Mouse (Mus musculus) frontal cortex, adult 2 months (tissue): Measurements from ENCODE around the gene Panx3. TPM values are rescaled to one million over a fixed set of nuclear protein-coding genes. Genes with fewer than 3 reads are reported as not detected.

ENCODE experiments used
- DNase-seq, 2 experiments: peaks; one replicate each; pipeline ENCODE4 v3.0.0; 2022; ENCODE audit warnings: low spot score in 1 of 2; ENCODE audit errors: extremely low spot score in 1 of 2
- polyA plus RNA-seq: library from polyadenylated mRNA; depleted of rRNA; stranded (reverse); fragments of >200 nt; gene quantifications from 2 replicates; pipeline ENCODE4 v1.2.3, GENCODE M21; 2012; rRNA removed

Gene Panx3
- 0.08 TPM in 1 of 2 replicates, not detected in the other for polyA plus RNA-seq

DNA sequence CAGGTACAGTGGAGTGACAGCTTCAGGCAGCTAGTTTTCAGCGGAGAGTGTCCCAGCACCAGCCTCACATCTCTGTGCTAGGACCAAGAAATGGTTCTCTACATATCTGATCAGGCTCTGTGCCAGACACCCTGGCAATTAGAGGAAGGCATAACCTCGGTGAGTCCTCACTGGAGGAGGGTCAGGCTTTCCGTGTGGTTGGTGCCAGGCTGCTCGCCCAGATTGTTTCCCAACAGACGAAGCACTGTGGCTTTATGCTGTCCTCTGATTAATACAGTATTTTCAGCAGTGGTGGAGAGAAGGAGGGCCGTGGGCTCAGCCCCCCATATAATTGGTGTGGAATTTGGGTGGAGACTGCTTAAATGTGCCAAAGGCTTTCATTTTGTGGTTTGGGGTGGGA, at the start of gene Panx3:
Panx3 (minus strand) TSS at position 121 of the 400 bp plus-strand sequence.
- DNase-seq = no peak

DNA sequence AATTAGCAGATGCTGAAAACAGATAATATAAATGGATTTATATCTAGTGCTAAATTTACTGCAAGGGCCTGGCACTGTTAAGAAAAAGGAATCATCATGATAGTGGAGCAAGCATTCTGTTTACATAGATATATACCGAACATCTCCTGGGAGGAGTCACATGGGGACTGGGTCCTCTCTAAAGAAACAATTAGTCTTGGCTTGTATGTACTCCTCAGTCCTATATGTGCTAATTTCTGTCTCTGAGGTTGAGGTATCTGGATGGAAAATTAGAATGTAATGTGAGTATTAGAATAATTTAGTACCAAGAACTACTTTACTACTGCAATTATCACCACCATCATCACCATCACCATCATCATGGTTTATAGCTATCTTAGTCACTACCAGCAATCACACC, 47.1 kb upstream of the Panx3 start, which contains the start of gene Olfr160:
Olfr160 (minus strand) TSS at position 101 of the 400 bp plus-strand sequence.
- DNase-seq = no peak

DNA sequence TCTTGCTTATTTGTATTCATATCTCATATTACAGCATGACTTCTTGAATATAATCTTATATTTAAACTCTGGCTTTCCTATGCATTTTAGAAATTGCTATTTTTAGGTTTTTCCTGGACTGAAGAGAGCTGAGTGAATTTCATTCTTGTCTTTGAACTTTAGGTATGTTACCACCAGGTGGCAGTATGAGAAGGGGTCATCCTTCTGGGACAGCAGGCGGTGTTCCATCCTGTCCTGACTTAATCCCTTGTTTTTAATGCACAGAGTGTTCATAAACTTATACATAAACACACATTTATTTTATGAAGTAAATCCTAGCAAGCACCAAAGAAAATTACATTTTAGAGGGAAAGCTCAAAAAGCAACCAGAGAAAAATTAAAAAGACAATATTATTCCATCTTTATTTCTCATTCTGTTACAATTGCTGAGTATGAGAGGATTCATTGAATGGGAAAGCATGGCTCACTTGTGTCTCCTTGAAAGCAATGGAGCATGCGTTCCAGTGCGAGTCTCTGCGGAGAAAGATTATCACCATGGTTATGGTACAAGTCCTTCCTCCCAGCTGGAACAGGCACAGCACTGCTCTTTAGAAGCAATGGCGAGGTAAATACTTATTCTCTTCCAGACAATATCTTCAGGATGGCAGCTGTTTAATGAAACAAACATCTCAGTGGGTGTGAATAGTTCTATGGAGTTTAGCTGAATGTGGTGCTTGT, 21.1 kb upstream of the Panx3 start:
- peak in 1 of 2 experiments; percentile 59 for DNase-seq

DNA sequence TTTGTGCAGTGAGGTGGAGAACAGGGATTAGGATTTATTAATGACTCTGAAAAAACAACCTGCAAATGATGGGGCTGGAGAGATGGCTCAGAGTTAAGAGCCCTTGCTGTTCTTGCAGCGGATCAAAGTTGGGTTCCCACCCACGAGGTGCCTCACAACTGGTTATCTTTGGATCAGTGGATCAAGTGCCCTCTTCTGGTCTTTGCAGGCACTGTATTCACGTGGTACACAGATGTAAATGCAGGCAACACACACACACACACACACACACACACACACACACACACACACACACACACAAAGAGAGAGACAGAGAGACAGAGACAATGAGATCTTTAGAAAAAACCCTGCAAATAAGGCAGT, 18.9 kb upstream of the Panx3 start:
- DNase-seq = no peak

DNA sequence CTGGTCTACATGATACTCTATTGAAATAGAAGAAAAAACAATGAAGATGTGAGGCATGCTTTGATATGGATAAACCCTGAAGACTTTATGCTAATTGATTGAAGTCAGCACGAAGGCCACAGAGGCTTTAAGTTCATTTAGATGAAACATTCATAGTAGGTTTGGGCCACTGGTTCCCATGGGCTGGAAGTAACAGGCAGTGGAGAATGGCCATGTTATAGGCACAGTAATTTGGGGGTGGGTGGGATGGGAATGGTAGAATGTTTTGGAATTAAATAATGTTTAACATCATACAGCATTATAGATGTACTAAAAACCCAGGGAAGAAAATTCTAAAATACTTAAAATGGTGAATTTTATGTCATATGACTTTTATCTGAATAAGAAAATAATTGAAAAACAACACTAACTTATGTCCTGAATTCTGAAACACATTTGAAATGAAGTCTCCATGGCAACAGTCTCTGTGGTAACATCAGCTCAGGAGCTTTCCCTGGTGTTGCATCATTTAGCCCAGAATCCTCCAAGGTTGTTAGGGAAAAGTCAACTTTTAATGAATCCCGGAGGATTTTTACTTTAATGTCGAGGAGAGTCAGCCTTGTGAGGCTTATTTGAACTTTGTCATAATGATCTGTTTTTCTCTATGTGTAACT, 18.4 kb upstream of the Panx3 start:
- DNase-seq = peak in 1 of 2 experiments; percentile 54

DNA sequence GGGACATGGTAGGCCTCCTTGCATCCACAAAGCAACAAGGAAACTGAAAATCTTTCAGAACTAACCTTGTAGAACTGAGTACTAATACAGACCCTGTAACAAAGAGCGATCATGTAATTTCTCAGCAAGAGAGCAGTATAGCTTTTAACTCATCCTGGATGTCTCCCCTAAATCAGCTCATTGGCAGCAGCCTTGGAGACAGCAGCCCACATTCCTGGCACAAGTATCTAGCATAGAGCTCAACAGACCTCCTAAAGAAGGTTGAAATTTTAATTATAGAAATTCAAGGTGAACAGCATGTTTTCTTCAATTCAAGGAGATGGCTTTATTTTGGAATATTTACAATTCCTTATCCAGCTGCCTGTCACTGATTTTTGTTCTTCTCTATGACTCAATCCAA, 12.1 kb upstream of the Panx3 start:
- peak; percentile 26 to 49 for DNase-seq

DNA sequence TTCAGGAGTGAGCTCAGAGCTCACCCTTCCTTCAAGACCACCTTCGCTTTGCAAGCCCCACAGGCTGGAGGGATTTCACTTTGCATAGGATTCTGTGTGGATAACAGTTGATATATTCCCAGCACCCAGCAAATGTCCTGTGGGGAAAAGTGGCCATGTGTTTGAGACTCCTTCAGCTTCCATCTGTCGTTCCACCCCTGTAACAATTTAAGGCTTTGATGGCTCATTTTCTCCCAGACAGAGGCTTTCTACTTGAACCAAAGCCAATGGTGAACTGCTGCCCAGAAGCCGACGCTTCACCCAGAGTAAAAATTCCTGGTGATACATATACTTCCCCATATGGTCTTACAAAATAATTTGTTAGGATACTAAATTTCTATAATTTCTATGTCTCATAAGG, 6.3 kb upstream of the Panx3 start:
- DNase-seq = peak; percentile 37 to 79

DNA sequence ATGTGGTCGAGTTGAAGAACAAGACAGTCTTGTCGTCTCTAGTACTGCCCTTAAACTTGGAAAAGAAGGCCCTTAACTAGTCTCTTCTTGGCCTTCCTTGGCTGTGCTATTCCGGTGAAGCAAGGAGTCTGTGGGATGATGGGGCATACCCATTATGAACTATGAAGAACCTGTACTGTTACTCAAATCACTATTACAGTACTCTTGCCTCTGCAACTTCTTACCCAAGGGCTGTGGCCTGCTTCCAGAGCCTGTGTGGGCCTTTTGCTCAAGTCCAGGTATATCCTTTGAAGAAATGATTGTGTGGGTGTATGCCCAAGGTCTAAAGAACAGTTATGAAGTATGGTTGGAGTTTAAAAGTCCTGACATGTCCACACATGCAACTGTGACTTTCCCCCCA, 1.2 kb upstream of the Panx3 start:
- no peak for DNase-seq

DNA sequence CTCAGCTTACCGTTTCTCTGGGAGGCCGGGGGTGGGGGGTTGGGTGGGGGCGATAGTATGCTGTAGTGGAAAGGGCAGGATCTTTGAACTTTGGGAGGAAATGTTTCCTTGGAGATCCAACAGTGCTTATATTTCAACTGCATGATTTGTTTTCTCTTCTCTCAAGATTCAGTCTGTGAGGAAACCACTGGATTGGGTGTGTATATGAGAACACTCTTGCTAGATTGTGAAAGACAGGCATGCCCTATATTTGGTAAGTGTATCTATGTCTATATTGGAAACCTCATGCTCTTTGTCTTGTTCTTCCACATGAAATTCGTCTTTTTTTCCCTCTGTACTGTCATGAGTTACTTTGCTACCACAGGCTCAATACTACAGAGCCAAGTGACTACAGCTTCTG, 643 bp upstream of the Panx3 start:
- no peak for DNase-seq

DNA sequence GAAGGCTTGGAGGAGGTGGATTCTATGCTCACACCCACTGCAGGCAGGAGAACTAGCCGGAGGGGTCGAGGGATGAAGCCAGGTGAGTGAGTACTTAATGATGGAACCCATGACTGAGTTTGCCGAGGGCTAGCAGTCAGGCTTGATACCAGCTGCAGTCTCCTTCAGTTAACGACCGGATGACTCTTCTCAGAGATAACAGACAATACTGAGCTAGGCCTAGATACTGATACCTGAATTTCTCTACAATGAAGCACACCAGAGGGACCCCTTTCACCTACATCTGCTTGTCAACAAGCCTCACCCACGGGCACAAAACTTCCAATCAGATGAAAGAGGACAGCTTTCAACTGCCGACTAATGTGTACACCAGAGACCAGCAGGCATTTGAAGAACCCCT, 3.0 kb downstream of the Panx3 start:
- no peak for DNase-seq

DNA sequence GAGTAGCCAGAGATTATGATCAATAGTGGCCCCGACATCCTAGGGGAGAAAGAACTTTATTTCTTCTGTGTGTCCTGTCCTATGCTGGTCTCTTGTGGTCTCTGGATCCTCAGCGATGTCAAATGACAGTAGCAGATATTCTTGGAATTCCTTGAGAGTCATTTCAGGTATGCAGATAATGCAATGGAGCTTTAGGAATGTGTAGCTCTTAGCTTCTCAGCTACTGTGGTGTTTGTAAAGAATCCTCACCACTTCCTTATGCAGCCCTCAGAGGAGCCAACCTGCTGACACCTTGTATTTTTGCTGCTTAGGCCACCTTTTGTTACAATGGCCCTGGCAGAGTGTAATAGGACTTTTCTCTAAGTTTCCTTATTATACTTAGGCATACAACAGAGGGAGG, 4.4 kb downstream of the Panx3 start:
- no peak for DNase-seq

DNA sequence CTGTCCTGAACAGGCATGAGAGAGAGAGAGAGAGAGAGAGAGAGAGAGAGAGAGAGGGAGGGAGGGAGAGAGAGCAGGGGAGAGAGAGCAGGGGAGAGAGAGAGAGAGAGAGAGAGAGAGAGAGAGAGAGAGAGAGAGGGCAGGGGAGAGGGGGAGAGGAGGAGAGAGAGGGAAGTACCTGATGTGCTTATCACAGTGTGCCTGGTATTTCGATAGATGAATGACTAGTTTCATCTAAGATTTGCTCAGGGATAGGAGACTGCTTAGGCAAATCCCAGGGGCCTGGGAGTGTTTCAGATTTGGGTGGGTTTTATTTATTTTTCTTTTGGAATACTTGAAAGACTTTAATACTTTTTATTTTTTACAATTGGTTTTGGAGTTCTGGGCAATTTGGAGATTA, 5.8 kb downstream of the Panx3 start:
- no peak for DNase-seq

DNA sequence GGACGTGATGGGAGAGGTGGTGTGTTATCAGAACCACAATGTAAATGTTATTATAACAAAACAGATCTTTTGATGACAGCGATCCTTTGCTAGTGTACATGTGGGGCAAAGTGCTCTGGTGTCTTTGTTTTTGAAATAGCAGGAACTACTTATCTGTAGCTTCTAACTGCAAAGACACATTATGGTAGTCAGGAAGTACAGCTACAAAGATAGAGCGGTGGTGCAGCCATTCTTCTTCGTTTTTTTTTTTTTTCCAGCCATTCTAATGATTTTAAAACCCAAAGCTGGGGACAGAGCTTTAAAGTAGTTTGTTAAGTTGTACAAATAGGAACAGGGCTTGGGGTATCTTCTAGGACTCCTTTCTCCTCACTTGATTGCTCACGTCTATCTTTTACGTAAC, 9.6 kb downstream of the Panx3 start:
- DNase-seq = no peak

DNA sequence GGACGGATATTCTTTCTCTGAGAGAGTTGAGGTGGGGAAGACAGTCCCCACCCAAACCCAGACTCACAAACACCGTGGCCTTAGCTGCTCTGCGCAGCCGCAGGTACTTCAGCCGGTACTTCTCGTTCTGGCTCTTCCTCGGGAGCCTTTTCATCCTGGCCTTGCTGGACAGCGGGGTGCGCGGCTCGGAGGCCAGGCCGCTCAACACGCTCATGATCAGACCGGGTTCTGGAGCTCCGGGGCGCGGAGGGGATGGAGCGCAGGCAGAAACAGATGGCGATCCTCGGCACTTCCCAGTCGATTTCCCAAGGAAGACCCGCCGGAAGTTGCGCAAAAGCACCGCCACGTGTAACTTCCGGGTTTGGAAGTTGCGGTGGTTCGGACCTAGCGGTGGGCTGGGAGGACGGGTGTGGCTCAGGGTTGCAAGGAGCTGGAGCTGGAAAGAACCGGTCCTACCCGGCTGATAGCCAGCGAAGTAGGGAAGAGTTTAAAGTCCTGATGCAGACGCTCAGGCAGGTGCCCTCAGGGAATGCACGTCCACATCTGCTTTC, 12.0 kb downstream of the Panx3 start, which contains the start of gene Tbrg1:
Tbrg1 (minus strand) TSS at position 382 of the 551 bp plus-strand sequence.
- peak; percentile 41 to 80 for DNase-seq

DNA sequence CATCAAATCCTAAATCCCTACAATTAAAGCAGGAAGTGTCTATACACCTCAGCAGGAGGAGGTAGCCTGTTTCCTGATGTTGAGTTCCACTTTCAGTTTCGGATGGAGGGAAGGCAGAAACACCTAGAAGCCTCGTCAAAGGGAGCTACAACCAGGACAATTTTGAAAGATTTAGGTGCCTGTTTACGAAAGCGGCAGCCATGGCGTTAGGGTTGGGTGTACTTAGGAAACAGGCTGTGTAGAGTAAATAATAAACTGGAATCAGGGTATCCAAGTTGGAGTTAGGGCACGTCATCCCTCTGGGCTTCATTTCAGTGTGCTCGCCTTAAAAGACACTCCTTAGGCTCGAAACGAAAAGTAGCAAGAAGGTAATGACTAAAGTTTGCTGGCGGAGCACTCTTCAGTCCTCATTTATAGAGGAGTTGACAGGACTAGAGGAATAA, 12.6 kb downstream of the Panx3 start:
- DNase-seq = no peak

DNA sequence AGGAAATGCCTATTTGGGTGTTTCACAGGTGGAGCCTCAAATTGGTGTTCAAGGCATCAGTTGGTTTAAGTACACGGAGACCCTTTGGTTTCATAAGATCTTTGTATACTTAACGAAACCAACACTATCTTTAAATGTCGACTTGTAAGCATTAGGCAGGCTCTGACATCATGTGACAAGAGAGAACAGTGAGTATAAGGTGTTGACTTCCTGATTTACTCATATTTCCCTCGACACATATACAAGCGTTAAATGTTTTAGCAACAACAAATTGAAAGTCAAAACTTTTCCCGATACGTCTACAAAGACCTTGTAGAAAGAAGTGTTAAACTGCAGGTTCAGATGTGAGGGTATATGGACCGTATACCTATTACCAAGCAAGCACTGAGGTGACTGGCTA, 13.1 kb downstream of the Panx3 start:
- DNase-seq = no peak

DNA sequence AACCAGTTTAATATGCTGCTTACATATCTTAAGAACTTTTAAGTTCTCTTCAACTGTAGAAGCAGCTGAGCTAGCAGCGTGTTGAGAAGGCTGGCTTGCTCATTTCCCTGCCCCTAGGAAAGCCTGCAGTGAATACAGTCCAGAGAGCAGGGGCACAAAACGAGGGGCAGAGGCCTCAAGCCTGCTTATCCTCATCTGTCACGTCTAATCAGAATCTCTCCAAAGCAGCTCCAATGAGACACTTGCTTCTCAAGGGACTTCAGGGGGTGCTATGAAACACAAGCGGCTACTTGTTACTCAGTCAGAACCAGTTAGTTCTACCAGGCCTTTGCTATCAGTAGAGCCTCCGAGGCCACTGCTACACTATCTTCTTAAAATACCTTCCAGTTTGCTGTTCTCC, 15.2 kb downstream of the Panx3 start:
- DNase-seq = no peak

DNA sequence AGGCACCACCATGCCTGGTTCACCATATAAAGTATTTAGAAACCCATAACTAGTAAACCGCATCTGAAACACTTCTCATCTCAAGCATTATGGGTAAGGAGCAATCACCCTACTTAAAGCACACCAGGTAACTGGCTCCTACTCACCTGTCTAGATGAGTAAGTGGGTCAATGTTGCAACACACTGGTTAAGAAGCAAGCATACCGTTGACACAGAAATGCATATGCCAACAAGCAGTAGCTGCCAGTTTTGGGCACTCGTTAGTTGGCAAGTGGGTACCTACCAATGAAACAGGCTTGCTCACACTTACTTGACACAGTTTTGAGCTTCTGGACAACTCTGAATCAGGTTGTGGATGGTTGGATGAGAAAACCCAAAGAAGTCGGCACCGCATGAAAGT, 18.4 kb downstream of the Panx3 start:
- no peak for DNase-seq

DNA sequence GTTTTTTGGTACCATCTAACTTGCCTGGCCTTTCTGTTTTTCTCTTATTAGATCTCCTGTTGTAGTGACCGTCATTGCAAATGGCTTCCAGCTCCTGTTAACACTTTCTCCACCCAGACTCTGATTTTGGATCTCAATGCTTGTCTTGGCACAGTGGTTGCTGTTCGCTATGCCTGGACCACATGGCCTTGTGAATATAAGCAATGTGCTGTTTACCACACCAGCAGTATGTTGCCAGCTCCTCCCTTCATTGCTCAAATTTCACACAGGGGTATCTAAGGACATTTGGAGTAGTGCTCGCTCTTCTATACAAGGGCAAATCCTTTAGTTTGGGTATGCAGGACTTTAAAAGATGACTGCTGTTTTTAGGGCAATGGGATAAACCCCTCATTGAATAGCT, 22.8 kb downstream of the Panx3 start:
- no peak for DNase-seq

DNA sequence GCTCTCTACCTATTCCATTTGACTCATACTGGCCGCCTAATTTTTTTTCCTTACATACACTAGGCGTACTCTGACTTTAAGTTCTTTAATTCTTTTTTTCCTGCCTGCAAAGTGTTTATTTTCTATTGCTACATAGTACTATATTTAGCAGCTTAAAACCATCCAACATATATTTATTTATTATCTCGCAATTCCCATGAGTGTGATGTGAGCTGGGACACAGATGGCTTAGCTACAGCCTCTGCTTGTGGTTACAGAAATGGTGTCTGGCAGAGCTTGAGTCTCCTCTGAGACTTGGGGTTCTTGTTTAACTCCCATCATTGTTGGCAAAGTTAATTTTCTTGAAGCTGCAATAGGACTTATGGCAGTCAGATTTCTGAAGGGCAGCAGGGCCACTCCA, 30.3 kb downstream of the Panx3 start:
- DNase-seq = no peak

DNA sequence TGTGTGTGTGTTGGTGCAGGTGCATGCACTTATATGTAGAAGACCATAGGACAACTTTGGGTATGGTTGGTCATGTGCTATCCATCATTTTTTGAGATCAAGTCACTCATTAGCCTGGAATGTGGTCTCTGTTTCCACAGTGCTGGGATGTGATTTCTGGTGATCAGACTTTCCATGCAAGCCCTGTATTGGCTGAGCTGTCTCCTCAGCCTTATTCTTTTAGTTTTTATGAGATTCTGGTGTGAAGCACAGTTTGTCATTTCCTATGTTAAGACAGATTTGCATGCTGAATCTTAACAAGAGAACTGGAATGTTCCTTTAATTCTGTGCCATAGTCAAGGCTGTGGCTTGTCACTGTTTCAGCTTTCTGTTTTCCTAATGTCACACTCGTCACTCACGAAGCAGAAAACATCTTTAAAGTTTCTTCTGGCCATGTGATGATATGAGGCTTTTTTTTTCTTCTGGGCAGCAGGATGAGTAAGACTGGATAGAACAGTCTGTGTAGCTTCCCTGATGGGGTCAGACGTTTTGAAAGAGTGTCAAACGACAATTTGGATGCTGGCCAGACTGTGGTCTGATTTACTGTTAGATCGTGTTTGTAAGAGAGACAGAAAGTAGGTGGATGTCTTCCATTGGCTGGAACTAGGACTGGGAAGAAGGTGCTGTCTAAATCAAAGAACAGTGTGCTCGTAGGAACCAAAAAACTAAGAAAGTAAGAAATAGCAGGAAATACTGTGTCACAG, 32.1 kb downstream of the Panx3 start:
- DNase-seq = no peak
